Mouse (Mus musculus) lung, adult 2 months (tissue): ENCODE data around the gene Pfkfb3.

ENCODE experiments used
- CTCF ChIP-seq: fragments of 200-500 bp; IDR thresholded peaks from 2 replicates; pipeline ENCODE4 v1.5.1; 2011; ENCODE audit warnings: mild to moderate bottlenecking, low read length, control low read depth; ENCODE audit not compliant: insufficient read depth
- POLR2A ChIP-seq: fragments of 200-500 bp; IDR thresholded peaks from 2 replicates; pipeline ENCODE4 v1.6.1; 2011; ENCODE audit warnings: low read depth, mild to moderate bottlenecking, control low read depth, low read length, borderline replicate concordance; ENCODE audit errors: extremely low read depth

DNA sequence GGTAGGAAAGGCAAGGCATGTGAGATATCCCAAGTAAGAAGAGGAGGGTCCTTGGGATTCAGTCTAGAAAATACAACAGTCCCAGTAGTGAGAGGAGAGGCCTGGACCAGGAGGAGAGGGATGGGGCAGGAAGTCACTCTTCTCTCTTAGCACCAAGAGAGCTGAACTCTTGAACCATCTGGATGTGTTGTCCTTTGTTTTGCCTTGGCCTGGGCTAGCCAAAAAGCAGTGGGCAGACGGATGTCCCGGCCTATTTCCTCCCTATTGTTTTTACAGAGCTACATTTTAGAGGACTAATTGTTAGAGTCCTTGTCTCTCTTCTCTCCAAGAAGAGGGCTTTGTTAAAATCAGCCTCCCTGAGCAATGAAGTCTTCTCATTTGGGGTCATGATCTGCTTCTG is 106.0 kb downstream of the Pfkfb3 start:
- TF ChIP-seq CTCF (no peak), POLR2A (no peak)
